Mouse (Mus musculus): ENCODE results near the gene Rock2. TPM values are rescaled to one million over a fixed set of nuclear protein-coding genes. Genes with fewer than 3 reads are reported as not detected.

Gene Rock2
- polyA plus RNA-seq (2016; fragmentation: Nextera tagmentation; extraction: Ambion mirVana), result 16.9 and 19.6 TPM in 2 replicates

GRCm38 (mm10) chr12:16894396-16895220 is at the start of gene Rock2:
TSS of gene Rock2 (plus strand) at chr12:16894895.
- DNase-seq (ENCODE audit: low spot score), result peak; percentile 94
- H3K9me3 ChIP-seq, result no peaks in the 10 kb centered on the region
- under 1% methylated on average over 110 of the region's 130 CpGs for WGBS

DNA sequence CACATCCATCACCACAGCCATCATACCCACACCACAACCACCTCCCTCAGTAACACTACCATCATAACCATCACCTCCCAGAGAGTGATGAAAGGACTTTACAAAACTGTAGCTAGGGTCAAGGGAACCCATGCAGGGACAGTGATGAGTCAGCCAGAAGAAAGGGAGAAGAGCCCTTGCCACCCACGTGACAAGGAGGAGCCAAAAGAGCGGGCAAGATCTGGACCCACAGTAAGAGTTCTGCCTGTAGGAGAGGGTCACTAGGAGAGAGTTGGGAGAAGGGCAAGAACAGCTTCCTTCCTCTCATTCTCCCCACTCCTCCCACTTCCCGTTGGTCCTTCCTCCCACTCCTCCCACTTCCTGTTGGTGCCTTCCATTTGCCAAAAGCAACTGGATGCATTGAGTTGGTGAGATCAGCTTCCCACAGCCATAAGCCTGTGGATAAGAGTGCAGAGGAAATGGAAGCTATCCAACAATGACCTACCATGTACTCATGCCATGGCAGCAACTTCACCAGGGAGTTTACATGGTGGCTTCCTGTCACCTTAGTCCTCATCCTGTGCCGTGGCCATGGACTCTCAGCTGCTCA is 47.4 kb upstream of the Rock2 start:
- Histone ChIP-seq H3K36me3 (no peaks in the 10 kb centered on the region), H3K9me3 (no peaks in the 10 kb centered on the region), H3K27ac (no peak overlapping the region), H3K4me1 (peaks cover 27% of the 10 kb centered on the region), H3K4me3 (no peak overlapping the region), H3K27me3 (ENCODE audit: insufficient read depth, poor library complexity, severe bottlenecking) (no peaks in the 10 kb centered on the region)
- 68% methylated on average over 4 of the region's 4 CpGs for WGBS
- no peak for DNase-seq (ENCODE audit: low spot score)

More at GRCm38 (mm10) chr12:16894396-16895220, at the start of gene Rock2:
- Histone ChIP-seq H3K4me3 (peak within 1 kb of the TSS; percentile 96), H3K27me3 (ENCODE audit: insufficient read depth, poor library complexity, severe bottlenecking) (no peaks in the 10 kb centered on the region), H3K36me3 (no peaks in the 10 kb centered on the region), H3K27ac (peak within 1 kb of the TSS; percentile 98), H3K4me1 (peaks cover 41% of the 10 kb centered on the region)

DNA sequence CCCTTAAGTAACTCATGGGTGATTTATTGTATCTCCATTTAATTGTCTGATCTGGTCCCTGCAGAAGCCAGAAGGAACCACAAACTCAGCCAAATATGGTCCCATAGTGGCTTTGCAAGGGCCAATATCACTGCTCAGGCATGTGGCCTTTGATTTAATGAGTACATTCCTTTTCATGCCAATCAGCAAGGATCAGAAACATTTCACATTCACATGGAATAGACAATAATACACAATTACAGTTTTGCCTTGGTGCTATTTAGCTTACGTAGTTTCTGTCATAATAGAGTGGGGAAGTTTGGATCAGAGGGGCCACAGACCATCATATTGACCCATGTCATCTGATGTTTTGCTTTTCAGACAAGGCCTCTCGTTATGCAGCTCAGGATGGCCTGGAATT is 46.2 kb upstream of the Rock2 start:
- Histone ChIP-seq H3K27ac (no peak overlapping the region), H3K36me3 (no peaks in the 10 kb centered on the region), H3K4me1 (peaks cover 30% of the 10 kb centered on the region), H3K9me3 (no peaks in the 10 kb centered on the region), H3K27me3 (ENCODE audit: insufficient read depth, poor library complexity, severe bottlenecking) (no peaks in the 10 kb centered on the region), H3K4me3 (no peak overlapping the region)
- no peak for DNase-seq (ENCODE audit: low spot score)
- WGBS, result 71% methylated on average over 2 of the region's 2 CpGs

- peaks cover 33% of the 10 kb centered on the region for H3K4me1 ChIP-seq
- DNase-seq (ENCODE audit: low spot score), result no peak
- H3K4me3 ChIP-seq, result no peak overlapping the region
- peak overlapping the region; percentile 53; the same call in 1 of the 2 replicates for H3K27ac ChIP-seq
- H3K36me3 ChIP-seq, result no peaks in the 10 kb centered on the region
- no peaks in the 10 kb centered on the region for H3K27me3 ChIP-seq (ENCODE audit: insufficient read depth, poor library complexity, severe bottlenecking)
- H3K9me3 ChIP-seq, result no peaks in the 10 kb centered on the region
- 71% methylated on average over 2 of the region's 2 CpGs for WGBS
Measured at GRCm38 (mm10) chr12:16849821-16850220, 44.9 kb upstream of the Rock2 start.

GRCm38 (mm10) chr12:16850431-16851375 is 44.0 kb upstream of the Rock2 start:
- 41% methylated on average over 16 of the region's 16 CpGs for WGBS
- DNase-seq (ENCODE audit: low spot score), result peak; percentile 86
- Histone ChIP-seq H3K9me3 (no peaks in the 10 kb centered on the region), H3K4me1 (peaks cover 29% of the 10 kb centered on the region), H3K4me3 (peak overlapping the region; percentile 19; the same call in 1 of the 2 replicates), H3K36me3 (no peaks in the 10 kb centered on the region), H3K27me3 (ENCODE audit: insufficient read depth, poor library complexity, severe bottlenecking) (no peaks in the 10 kb centered on the region), H3K27ac (peak overlapping the region; percentile 53)

GRCm38 (mm10) chr12:16853431-16854165 is 41.1 kb upstream of the Rock2 start:
- no peak for DNase-seq (ENCODE audit: low spot score)
- no peaks in the 10 kb centered on the region for H3K36me3 ChIP-seq
- 75% methylated on average over 11 of the region's 11 CpGs for WGBS
- no peaks in the 10 kb centered on the region for H3K9me3 ChIP-seq
- H3K27ac ChIP-seq, result no peak overlapping the region
- no peaks in the 10 kb centered on the region for H3K27me3 ChIP-seq (ENCODE audit: insufficient read depth, poor library complexity, severe bottlenecking)
- H3K4me1 ChIP-seq, result peaks cover 29% of the 10 kb centered on the region
- H3K4me3 ChIP-seq, result no peak overlapping the region

GRCm38 (mm10) chr12:16855632-16856305 is 38.9 kb upstream of the Rock2 start:
- H3K36me3 ChIP-seq, result no peaks in the 10 kb centered on the region
- 50% methylated on average over 6 of the region's 6 CpGs for WGBS
- H3K4me1 ChIP-seq, result peaks cover 21% of the 10 kb centered on the region
- H3K27ac ChIP-seq, result no peak overlapping the region
- H3K27me3 ChIP-seq (ENCODE audit: insufficient read depth, poor library complexity, severe bottlenecking), result no peaks in the 10 kb centered on the region
- H3K4me3 ChIP-seq, result no peak overlapping the region
- DNase-seq (ENCODE audit: low spot score), result no peak
- H3K9me3 ChIP-seq, result no peaks in the 10 kb centered on the region

DNA sequence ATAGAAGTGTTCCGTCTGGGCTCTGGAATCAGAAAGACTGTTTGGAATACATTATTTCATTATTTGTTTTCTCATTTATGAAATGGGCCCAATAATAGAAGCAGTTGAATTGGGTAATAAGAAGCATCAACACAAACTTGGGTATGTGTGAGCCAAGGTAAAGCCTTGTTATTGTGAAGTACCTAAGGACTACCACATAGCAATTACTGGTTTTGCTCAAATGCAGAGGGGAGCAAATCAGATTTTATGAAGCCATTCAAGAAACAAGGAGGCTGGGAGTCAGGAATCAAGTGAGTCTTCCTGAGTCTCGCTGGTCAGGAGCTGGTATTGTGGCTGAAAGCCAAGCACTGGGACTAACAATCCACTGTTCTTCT is 38.4 kb upstream of the Rock2 start:
- no peaks in the 10 kb centered on the region for H3K9me3 ChIP-seq
- H3K4me3 ChIP-seq, result no peak overlapping the region
- WGBS, result 72% methylated on average over 2 of the region's 2 CpGs
- H3K36me3 ChIP-seq, result no peaks in the 10 kb centered on the region
- no peak for DNase-seq (ENCODE audit: low spot score)
- H3K4me1 ChIP-seq, result peaks cover 16% of the 10 kb centered on the region; the same call in 1 of the 2 replicates
- H3K27me3 ChIP-seq (ENCODE audit: insufficient read depth, poor library complexity, severe bottlenecking), result no peaks in the 10 kb centered on the region
- H3K27ac ChIP-seq, result no peak overlapping the region

DNA sequence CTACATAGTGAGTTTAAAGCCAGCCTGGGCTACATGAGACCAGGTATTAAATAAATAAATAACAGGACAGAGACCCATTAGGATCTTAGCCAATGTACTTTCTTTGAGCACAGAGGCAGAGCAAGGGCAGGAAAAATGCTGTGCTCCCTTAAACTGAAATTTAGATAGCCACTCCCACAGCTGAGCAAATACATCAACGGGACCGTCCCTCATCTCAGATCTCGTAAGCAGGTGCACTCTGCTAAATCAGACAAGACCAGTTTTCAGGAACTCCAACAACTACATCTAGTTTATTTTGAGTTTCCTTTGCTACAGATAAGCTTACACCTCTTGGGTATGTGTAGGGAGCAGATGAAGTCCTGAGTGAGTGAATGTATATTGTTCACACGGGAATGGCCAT is 36.6 kb upstream of the Rock2 start:
- Histone ChIP-seq H3K4me1 (peaks cover 15% of the 10 kb centered on the region; the same call in 1 of the 2 replicates), H3K4me3 (no peak overlapping the region), H3K36me3 (no peaks in the 10 kb centered on the region), H3K27me3 (ENCODE audit: insufficient read depth, poor library complexity, severe bottlenecking) (no peaks in the 10 kb centered on the region), H3K27ac (no peak overlapping the region), H3K9me3 (no peaks in the 10 kb centered on the region)
- 85% methylated on average over 4 of the region's 4 CpGs for WGBS
- no peak for DNase-seq (ENCODE audit: low spot score)

GRCm38 (mm10) chr12:16859781-16860180 is 34.9 kb upstream of the Rock2 start:
- Histone ChIP-seq H3K4me3 (no peak overlapping the region), H3K4me1 (peaks cover 9% of the 10 kb centered on the region; the same call in 1 of the 2 replicates), H3K27ac (no peak overlapping the region), H3K9me3 (no peaks in the 10 kb centered on the region), H3K36me3 (no peaks in the 10 kb centered on the region), H3K27me3 (ENCODE audit: insufficient read depth, poor library complexity, severe bottlenecking) (no peaks in the 10 kb centered on the region)
- 80% methylated on average over 2 of the region's 2 CpGs for WGBS
- DNase-seq (ENCODE audit: low spot score), result no peak

DNA sequence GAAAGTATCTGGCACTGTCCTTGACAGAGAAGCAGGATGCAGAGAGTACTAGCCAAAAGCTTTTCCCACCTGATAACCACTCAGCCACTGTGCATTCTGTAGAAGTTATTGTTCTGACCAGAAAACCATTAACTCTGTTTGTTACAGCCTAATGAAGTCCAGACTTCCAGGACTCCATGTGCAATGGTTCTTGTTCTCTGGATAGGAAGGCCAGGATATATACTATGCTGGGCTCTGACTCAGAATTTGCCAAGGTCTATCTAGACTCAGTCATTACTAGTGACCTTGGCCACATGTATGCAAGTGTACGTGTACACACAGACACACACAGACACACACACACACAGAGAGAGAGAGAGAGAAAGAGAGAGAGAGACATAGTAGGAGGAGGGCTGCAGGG is 34.2 kb upstream of the Rock2 start:
- WGBS, result 72% methylated on average over 1 of the region's 1 CpGs
- peaks cover 9% of the 10 kb centered on the region; the same call in 1 of the 2 replicates for H3K4me1 ChIP-seq
- H3K9me3 ChIP-seq, result no peaks in the 10 kb centered on the region
- H3K27me3 ChIP-seq (ENCODE audit: insufficient read depth, poor library complexity, severe bottlenecking), result no peaks in the 10 kb centered on the region
- no peak for DNase-seq (ENCODE audit: low spot score)
- H3K4me3 ChIP-seq, result no peak overlapping the region
- H3K27ac ChIP-seq, result no peak overlapping the region
- no peaks in the 10 kb centered on the region for H3K36me3 ChIP-seq

DNA sequence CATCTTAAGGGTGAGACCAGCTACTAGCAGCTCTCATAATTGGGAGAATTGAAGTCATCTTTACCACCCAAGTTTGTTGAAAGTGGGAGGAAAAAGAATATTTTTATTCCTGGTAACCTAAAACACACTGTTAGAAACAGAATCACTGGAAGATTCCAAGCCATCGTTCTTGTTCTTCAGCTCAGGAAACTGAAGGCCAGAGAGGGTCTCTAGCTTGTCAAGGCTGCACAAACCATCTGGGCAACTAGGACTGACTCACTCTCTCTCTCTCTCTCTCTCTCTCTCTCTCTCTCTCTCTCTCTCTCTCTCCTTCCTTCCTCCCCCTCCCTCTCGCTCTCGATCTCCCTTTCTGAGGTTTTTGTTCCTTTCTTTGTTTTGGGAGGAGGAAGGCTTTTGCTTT is 33.7 kb upstream of the Rock2 start:
- Histone ChIP-seq H3K27me3 (ENCODE audit: insufficient read depth, poor library complexity, severe bottlenecking) (no peaks in the 10 kb centered on the region), H3K4me3 (no peak overlapping the region), H3K36me3 (no peaks in the 10 kb centered on the region), H3K4me1 (peaks cover 5% of the 10 kb centered on the region; the same call in 1 of the 2 replicates), H3K9me3 (no peaks in the 10 kb centered on the region), H3K27ac (no peak overlapping the region)
- 67% methylated on average over 3 of the region's 3 CpGs for WGBS
- DNase-seq (ENCODE audit: low spot score), result no peak
